Mouse (Mus musculus) regulatory T cell (primary cell): Measurements from ENCODE around the gene Cpne4.

Experiments
- in situ Hi-C: fragments of 300-600 bp; cut with MboI, MseI; formaldehyde crosslinking; loops from one replicate; pipeline ENCODE4 v1.15.1; 2025; ENCODE audit warnings: high pct_unique_total_duplicates

Gene Cpne4

GRCm38 (mm10) chr9:104546986-104547385 is at the start of gene Cpne4:
Gene Cpne4, plus strand, starts transcription at chr9:104547286.
- in situ Hi-C loops: no loop called here

GRCm38 (mm10) chr9:104515187-104515586 is 31.9 kb upstream of the Cpne4 start:
- in situ Hi-C loops: no loop called here

GRCm38 (mm10) chr9:104535508-104535907 is 11.6 kb upstream of the Cpne4 start:
- in situ Hi-C loops: no loop called here

- in situ Hi-C loops: no loop called here
Measured at GRCm38 (mm10) chr9:104565815-104566214, 18.7 kb downstream of the Cpne4 start.

GRCm38 (mm10) chr9:104566468-104566867 is 19.4 kb downstream of the Cpne4 start:
- in situ Hi-C loops: no loop called here

GRCm38 (mm10) chr9:104567096-104567495 is 20.0 kb downstream of the Cpne4 start:
- in situ Hi-C loops: no loop called here

GRCm38 (mm10) chr9:104569480-104570167 is 22.5 kb downstream of the Cpne4 start:
- in situ Hi-C loops: loop anchor here (5.0 kb wide), 1 partner anchor 818 kb away; no protein-coding TSS in a partner anchor

GRCm38 (mm10) chr9:104572856-104573255 is 25.8 kb downstream of the Cpne4 start:
- in situ Hi-C loops: loop anchor here (5.0 kb wide), 1 partner anchor 814 kb away; no protein-coding TSS in a partner anchor

- in situ Hi-C loops: loop anchor here (5.0 kb wide), 1 partner anchor 813 kb away; no protein-coding TSS in a partner anchor
Measured at GRCm38 (mm10) chr9:104574476-104574875, 27.4 kb downstream of the Cpne4 start.

- in situ Hi-C loops: no loop called here
Measured at GRCm38 (mm10) chr9:104581921-104582624, 35.0 kb downstream of the Cpne4 start.

- in situ Hi-C loops: no loop called here
Measured at GRCm38 (mm10) chr9:104582675-104583074, 35.6 kb downstream of the Cpne4 start.

- in situ Hi-C loops: no loop called here
Measured at GRCm38 (mm10) chr9:104594550-104594949, 47.5 kb downstream of the Cpne4 start.

- in situ Hi-C loops: no loop called here
Measured at GRCm38 (mm10) chr9:104594979-104595378, 47.9 kb downstream of the Cpne4 start.

- in situ Hi-C loops: no loop called here
Measured at GRCm38 (mm10) chr9:104612523-104612922, 65.4 kb downstream of the Cpne4 start.

GRCm38 (mm10) chr9:104616691-104617090 is 69.6 kb downstream of the Cpne4 start:
- in situ Hi-C loops: no loop called here

GRCm38 (mm10) chr9:104623564-104623963 is 76.5 kb downstream of the Cpne4 start:
- in situ Hi-C loops: no loop called here

- in situ Hi-C loops: no loop called here
Measured at GRCm38 (mm10) chr9:104627816-104628215, 80.7 kb downstream of the Cpne4 start.

GRCm38 (mm10) chr9:104629282-104629681 is 82.2 kb downstream of the Cpne4 start:
- in situ Hi-C loops: no loop called here

GRCm38 (mm10) chr9:104646348-104646994 is 99.4 kb downstream of the Cpne4 start:
- in situ Hi-C loops: no loop called here

- in situ Hi-C loops: no loop called here
Measured at GRCm38 (mm10) chr9:104652691-104653261, 105.7 kb downstream of the Cpne4 start.

GRCm38 (mm10) chr9:104659758-104660157 is 112.7 kb downstream of the Cpne4 start:
- in situ Hi-C loops: no loop called here

- in situ Hi-C loops: no loop called here
Measured at GRCm38 (mm10) chr9:104676665-104677064, 129.6 kb downstream of the Cpne4 start.
